Mouse (Mus musculus) MEL (cell line): Measurements from ENCODE around the gene Asb12.

Experiments
- CHD1 ChIP-seq: IDR thresholded peaks from 2 replicates; pipeline ENCODE4 v1.6.1; 2012; ENCODE audit warnings: low read depth, mild to moderate bottlenecking, inconsistent platforms, low read length, improper control_type of control experiment
- CHD2 ChIP-seq: IDR thresholded peaks from 2 replicates; pipeline ENCODE4 v1.6.1; 2011; ENCODE audit warnings: low read length, improper control_type of control experiment
- CTCF ChIP-seq, 3 experiments: IDR thresholded peaks in 2 of 3; conservative IDR thresholded peaks in 1 of 3; 2 replicates each; pipeline ENCODE4 v1.5.1; 2011 to 2012; ENCODE audit warnings: low read length in 3 of 3, low read depth in 2 of 3, mild to moderate bottlenecking in 2 of 3, improper control_type of control experiment in 1 of 3, inconsistent platforms in 1 of 3, mixed read lengths in 1 of 3, moderate library complexity in 1 of 3; ENCODE audit not compliant: control insufficient read depth in 1 of 3, insufficient read depth in 1 of 3, poor library complexity in 1 of 3, severe bottlenecking in 1 of 3
- EP300 ChIP-seq, 2 experiments: IDR thresholded peaks; 2 replicates each; pipeline ENCODE4 v1.6.1; 2011; ENCODE audit warnings: improper control_type of control experiment in 2 of 2, low read length in 2 of 2, low read depth in 1 of 2, mild to moderate bottlenecking in 1 of 2
- GABPA ChIP-seq: IDR thresholded peaks from 2 replicates; pipeline ENCODE4 v1.6.1; 2012; ENCODE audit warnings: low read depth, mild to moderate bottlenecking, inconsistent platforms, low read length, improper control_type of control experiment, moderate library complexity
- MEF2A ChIP-seq: IDR thresholded peaks from 2 replicates; pipeline ENCODE4 v1.6.1; 2014; ENCODE audit warnings: low read depth, mild to moderate bottlenecking, inconsistent platforms, low read length, improper control_type of control experiment; ENCODE audit not compliant: poor library complexity, insufficient replicate concordance, severe bottlenecking; ENCODE audit errors: extremely low read depth
- NRF1 ChIP-seq: IDR thresholded peaks from 2 replicates; pipeline ENCODE4 v1.6.1; 2014; ENCODE audit warnings: low read depth, mild to moderate bottlenecking, inconsistent platforms, low read length, improper control_type of control experiment, moderate library complexity; ENCODE audit not compliant: poor library complexity, insufficient read depth, severe bottlenecking
- UBTF ChIP-seq: IDR thresholded peaks from 2 replicates; pipeline ENCODE4 v1.6.1; 2012; ENCODE audit warnings: low read depth, mild to moderate bottlenecking, inconsistent platforms, low read length, improper control_type of control experiment, moderate library complexity, borderline replicate concordance; ENCODE audit not compliant: insufficient read depth
- USF1 ChIP-seq: IDR thresholded peaks from 2 replicates; pipeline ENCODE4 v1.6.1; 2014; ENCODE audit warnings: low read depth, mild to moderate bottlenecking, inconsistent platforms, low read length, improper control_type of control experiment, moderate library complexity
- ZMIZ1 ChIP-seq: IDR thresholded peaks from 2 replicates; pipeline ENCODE4 v1.6.1; 2012; ENCODE audit warnings: low read depth, mild to moderate bottlenecking, inconsistent platforms, low read length, improper control_type of control experiment, moderate library complexity

DNA sequence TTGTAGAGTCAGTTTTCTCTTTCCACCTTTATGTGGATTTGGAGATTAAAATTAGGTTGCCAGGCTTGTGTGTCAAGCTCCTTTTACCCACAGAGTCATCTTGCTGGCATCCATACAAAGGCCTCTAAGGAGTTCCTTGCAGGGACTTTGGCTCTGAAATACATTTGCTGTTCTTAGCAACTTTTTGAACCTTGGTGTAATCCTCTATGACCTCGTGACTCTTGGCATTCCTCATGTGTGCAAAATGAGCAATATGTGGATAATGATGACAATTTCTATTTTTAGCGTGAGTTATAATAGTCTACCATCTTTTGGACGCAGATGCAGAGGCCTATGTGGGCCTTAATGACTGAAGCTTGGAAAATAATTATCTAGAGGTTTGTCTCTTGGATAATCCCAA, 100.6 kb downstream of the Asb12 start:
- no peak for TF ChIP-seq CTCF (IDR thresholded peaks at IDR 0.05 in 2 of 3, conservative IDR thresholded peaks at IDR 0.05 in 1 of 3; ENCODE audit: control insufficient read depth in 1 of 3, insufficient read depth in 1 of 3, low read depth in 2 of 3, low read length in 3 of 3, poor library complexity in 1 of 3, severe bottlenecking in 1 of 3)
- TF ChIP-seq NRF1: no peak
- TF ChIP-seq CHD2: no peak
- no peak for TF ChIP-seq MEF2A
- TF ChIP-seq EP300 (IDR thresholded peaks at IDR 0.05; ENCODE audit: low read depth in 1 of 2, low read length in 2 of 2): no peak
- TF ChIP-seq GABPA: no peak
- TF ChIP-seq UBTF: no peak
- TF ChIP-seq CHD1: no peak
- no peak for TF ChIP-seq ZMIZ1
- no peak for TF ChIP-seq USF1
